Mouse (Mus musculus) midbrain, embryonic 13.5 days (tissue): Measurements from ENCODE around the gene Btbd35f18. TPM values are rescaled to one million over a fixed set of nuclear protein-coding genes. Genes with fewer than 3 reads are reported as not detected.
"Not testable (repeated sequence)": the region's sequence is repeated elsewhere in the genome, so short reads cannot be mapped to it uniquely, and the experiment has no call there.

Source experiments
- ATAC-seq: fragments of 200-750 bp; cut with Nextera tagmentation; 2 replicates; pipeline ENCODE4 v1.8.0; 2017; ENCODE audit warnings: mild to moderate bottlenecking, moderate TSS enrichment, moderate library complexity
- H3K27ac ChIP-seq: fragments of 300-500 bp; sonication (generic); 2 replicates; pipeline ENCODE4 v1.5.1; 2015; ENCODE audit warnings: inconsistent platforms, mild to moderate bottlenecking, moderate library complexity
- H3K27me3 ChIP-seq: fragments of 300-500 bp; sonication (generic); 2 replicates; pipeline ENCODE4 v1.6.1; 2015; ENCODE audit warnings: mild to moderate bottlenecking, inconsistent platforms
- H3K36me3 ChIP-seq: fragments of 300-500 bp; sonication (generic); 2 replicates; pipeline ENCODE4 v1.6.1; 2015; ENCODE audit warnings: mild to moderate bottlenecking, inconsistent platforms
- H3K4me1 ChIP-seq: fragments of 300-500 bp; sonication (generic); replicated peaks from 2 replicates; pipeline ENCODE4 v1.6.1; 2015; ENCODE audit warnings: inconsistent platforms
- H3K4me2 ChIP-seq: fragments of 300-500 bp; sonication (generic); replicated peaks from 2 replicates; pipeline ENCODE4 v1.6.1; 2015; ENCODE audit warnings: moderate library complexity, mild to moderate bottlenecking, inconsistent platforms
- H3K4me3 ChIP-seq: fragments of 300-500 bp; sonication (generic); replicated peaks from 2 replicates; pipeline ENCODE4 v1.5.1; 2015; ENCODE audit warnings: mild to moderate bottlenecking, inconsistent platforms
- H3K9ac ChIP-seq: fragments of 300-500 bp; sonication (generic); replicated peaks from 2 replicates; pipeline ENCODE4 v1.6.1; 2015; ENCODE audit warnings: mild to moderate bottlenecking, inconsistent platforms
- H3K9me3 ChIP-seq: fragments of 300-500 bp; sonication (generic); 2 replicates; pipeline ENCODE4 v1.6.1; 2016; ENCODE audit warnings: mild to moderate bottlenecking, inconsistent platforms
- WGBS: fragments of 180-500 bp; shearing (Covaris S2); methylation state at CpG from one replicate; pipeline ENCODE4 v1.1.7; 2015; 5-methylcytosine and 5-hydroxymethylcytosine counted together
- polyA plus RNA-seq: library from polyadenylated mRNA; unstranded; fragments of >200 nt; fragmentation: Nextera tagmentation; extraction: Ambion mirVana; gene quantifications from 2 replicates; pipeline ENCODE4 v1.2.1, GENCODE M21; 2015

Btbd35f18 gene
- not detected in 2 replicates for polyA plus RNA-seq

- ATAC-seq, H3K36me3 ChIP-seq, H3K27me3 ChIP-seq, H3K9ac ChIP-seq, H3K4me2 ChIP-seq, H3K4me1 ChIP-seq, H3K4me3 ChIP-seq, H3K9me3 ChIP-seq, H3K27ac ChIP-seq: not testable (repeated sequence)
- WGBS = no CpG with 5 or more reads among the region's 3 CpGs
Measured at GRCm38 (mm10) chrX:3699933-3700332, at the start of gene Btbd35f18. Gene Btbd35f18, plus strand, starts transcription at chrX:3700233.

Other genes starting within 250 kb of the Btbd35f18 start
- gene Btbd35f10, start 52.7 kb downstream of the Btbd35f18 start, polyA plus RNA-seq = not detected in 2 replicates